Mouse (Mus musculus) liver, adult (tissue): ENCODE results near the gene Dlg2.

ENCODE experiments used
- GATA4 ChIP-seq: IDR thresholded peaks from 2 replicates; pipeline ENCODE4 v1.6.1; 2014; ENCODE audit warnings: mild to moderate bottlenecking, low read length; ENCODE audit not compliant: insufficient replicate concordance

Gene Dlg2

GRCm38 (mm10) chr7:92280925-92281324 is 1804.5 kb downstream of the Dlg2 start:
- no peak for TF ChIP-seq GATA4

GRCm38 (mm10) chr7:92287058-92287457 is 1810.6 kb downstream of the Dlg2 start:
- no peak for TF ChIP-seq GATA4

GRCm38 (mm10) chr7:92288814-92289213 is 1812.3 kb downstream of the Dlg2 start:
- no peak for TF ChIP-seq GATA4

- TF ChIP-seq GATA4, result no peak
Measured at GRCm38 (mm10) chr7:92292918-92293518, 1816.5 kb downstream of the Dlg2 start.

- TF ChIP-seq GATA4, result no peak
Measured at GRCm38 (mm10) chr7:92301046-92301445, 1824.6 kb downstream of the Dlg2 start.

- no peak for TF ChIP-seq GATA4
Measured at GRCm38 (mm10) chr7:92307634-92308033, 1831.2 kb downstream of the Dlg2 start.

- TF ChIP-seq GATA4, result no peak
Measured at GRCm38 (mm10) chr7:92308168-92308567, 1831.7 kb downstream of the Dlg2 start.

GRCm38 (mm10) chr7:92316389-92316788 is 1839.9 kb downstream of the Dlg2 start:
- TF ChIP-seq GATA4, result no peak

GRCm38 (mm10) chr7:92319469-92319868 is 1843.0 kb downstream of the Dlg2 start:
- no peak for TF ChIP-seq GATA4

GRCm38 (mm10) chr7:92320181-92320580 is 1843.7 kb downstream of the Dlg2 start:
- no peak for TF ChIP-seq GATA4

GRCm38 (mm10) chr7:92321786-92322185 is 1845.3 kb downstream of the Dlg2 start:
- TF ChIP-seq GATA4, result no peak

GRCm38 (mm10) chr7:92322342-92323069 is 1846.0 kb downstream of the Dlg2 start:
- no peak for TF ChIP-seq GATA4

- TF ChIP-seq GATA4, result no peak
Measured at GRCm38 (mm10) chr7:92323710-92324109, 1847.2 kb downstream of the Dlg2 start.

GRCm38 (mm10) chr7:92327343-92327896 is 1850.9 kb downstream of the Dlg2 start:
- no peak for TF ChIP-seq GATA4

- no peak for TF ChIP-seq GATA4
Measured at GRCm38 (mm10) chr7:92333220-92333898, 1856.9 kb downstream of the Dlg2 start.

GRCm38 (mm10) chr7:92356542-92356941 is 1880.1 kb downstream of the Dlg2 start:
- TF ChIP-seq GATA4, result no peak
